Mouse (Mus musculus) CH12.LX (cell line): ENCODE data around the gene Clec10a.

Experiments used
- CTCF ChIP-seq, 2 experiments: IDR thresholded peaks in 1 of 2; conservative IDR thresholded peaks in 1 of 2; 2 replicates each; pipeline ENCODE4 v1.5.1; 2011 to 2012; ENCODE audit warnings: low read depth in 2 of 2, low read length in 2 of 2, improper control_type of control experiment in 1 of 2, inconsistent platforms in 1 of 2, mild to moderate bottlenecking in 1 of 2, moderate library complexity in 1 of 2
- NRF1 ChIP-seq: IDR thresholded peaks from 2 replicates; pipeline ENCODE4 v1.6.1; 2014; ENCODE audit warnings: low read depth, mild to moderate bottlenecking, inconsistent platforms, low read length, improper control_type of control experiment, moderate library complexity
- POLR2A ChIP-seq: IDR thresholded peaks from 2 replicates; pipeline ENCODE4 v1.6.1; 2011; ENCODE audit warnings: low read depth, mild to moderate bottlenecking, improper control_type of control experiment, low read length
- TBP ChIP-seq: conservative IDR thresholded peaks from 2 replicates; pipeline ENCODE4 v1.6.1; 2011; ENCODE audit warnings: low read depth, low read length, improper control_type of control experiment
- USF1 ChIP-seq: IDR thresholded peaks from 2 replicates; pipeline ENCODE4 v1.6.1; 2014; ENCODE audit warnings: low read depth, mild to moderate bottlenecking, inconsistent platforms, low read length, improper control_type of control experiment
- ZKSCAN1 ChIP-seq: IDR thresholded peaks from 2 replicates; pipeline ENCODE4 v1.6.1; 2012; ENCODE audit warnings: low read depth, inconsistent platforms, low read length, improper control_type of control experiment, borderline replicate concordance

DNA sequence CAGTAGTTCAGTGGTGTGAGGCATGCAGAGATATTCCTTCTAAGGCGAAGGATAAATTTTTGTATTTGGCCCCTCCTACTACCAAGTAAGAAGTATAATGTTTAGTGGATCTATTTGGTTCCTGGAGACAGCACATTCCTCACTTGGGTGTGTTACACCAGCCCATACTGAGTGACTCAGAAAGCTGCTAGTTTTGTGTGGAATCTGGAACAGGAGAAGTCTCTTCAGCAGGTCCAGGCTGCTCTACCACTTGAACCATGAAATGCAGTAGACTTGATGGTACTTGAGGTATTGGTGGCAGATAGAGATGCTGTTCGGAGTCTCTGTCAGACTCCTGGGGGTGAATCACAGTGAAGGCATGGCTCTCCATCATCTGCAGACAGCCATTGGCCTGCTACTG is 54.7 kb downstream of the Clec10a start:
- TF ChIP-seq POLR2A (no peak), USF1 (no peak), ZKSCAN1 (no peak), CTCF (conservative IDR thresholded peaks at IDR 0.05 in 1 of 2, IDR thresholded peaks at IDR 0.05 in 1 of 2; ENCODE audit: low read depth in 2 of 2, low read length in 2 of 2) (no peak), NRF1 (no peak), TBP (no peak)
